ENCODE assay signal across 8 mouse cellular contexts in the genomic region with DNA sequence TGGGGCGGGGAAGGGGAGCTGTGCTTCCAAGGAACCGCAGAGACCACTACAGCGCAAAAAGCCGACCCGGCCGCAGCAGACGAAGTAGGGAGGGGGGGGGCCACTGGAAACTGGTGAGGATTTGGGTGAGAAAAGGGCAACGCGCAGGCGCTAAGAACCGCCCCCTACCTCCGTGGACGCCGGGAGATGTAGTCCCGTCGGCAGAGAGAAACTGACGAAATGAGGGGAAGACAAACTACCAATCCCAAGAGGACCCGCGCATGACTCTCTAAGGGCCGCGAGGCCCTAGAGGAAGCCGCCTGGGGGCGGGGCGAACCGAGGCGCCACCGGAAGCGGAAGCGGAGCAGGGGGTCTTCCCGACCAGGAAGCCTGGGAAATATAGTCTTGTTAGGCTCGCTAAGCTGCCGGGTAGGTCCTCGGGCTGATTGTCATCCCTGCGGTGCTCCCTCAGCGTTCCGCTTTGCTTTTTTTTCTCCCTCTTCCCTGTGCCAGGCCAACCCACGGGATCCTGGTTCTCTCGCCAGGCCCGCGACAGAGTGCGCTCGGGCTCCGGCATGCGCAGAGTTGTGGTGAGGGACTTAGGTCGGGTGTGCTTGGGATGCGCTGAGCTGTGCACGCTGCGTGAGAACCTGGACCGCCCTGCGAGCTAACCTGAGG. TPM values are rescaled to one million over a fixed set of nuclear protein-coding genes. Genes with fewer than 3 reads are reported as not detected.
DNase-seq lines count a peak whose midpoint lies in the region; ATAC-seq and TF ChIP-seq lines count a peak whose summit lies in the region.

A gene (plus strand): TSS at position 313 of the 657 bp plus-strand sequence.

- peaks cover 3% of the 10 kb centered on the region; the same call in 1 of the 2 replicates for H3K4me1 ChIP-seq in bone marrow, adult 2 months (ENCODE audit: control insufficient read depth, insufficient read depth, low read length)
- peaks cover 32% of the 10 kb centered on the region for H3K4me1 ChIP-seq in embryonic facial prominence, embryonic 15.5 days
- H3K4me1 ChIP-seq in limb, embryonic 14.5 days (ENCODE audit: control insufficient read depth, insufficient read depth, low read length) = peaks cover 12% of the 10 kb centered on the region
- no peaks in the 10 kb centered on the region for H3K4me1 ChIP-seq in midbrain, postnatal 0 days (ENCODE audit: insufficient read depth, low read length)

- H3K9me3 ChIP-seq in embryonic facial prominence, embryonic 15.5 days (replicated peaks) = no peaks in the 10 kb centered on the region
- no peaks in the 10 kb centered on the region for H3K9me3 ChIP-seq in limb, embryonic 14.5 days (ENCODE audit: control insufficient read depth, low read length)
- H3K9me3 ChIP-seq in midbrain, postnatal 0 days (ENCODE audit: low read length) = no peaks in the 10 kb centered on the region

- H3K36me3 ChIP-seq in embryonic facial prominence, embryonic 15.5 days = peaks cover 34% of the 10 kb centered on the region
- H3K36me3 ChIP-seq in limb, embryonic 14.5 days (ENCODE audit: control insufficient read depth, insufficient read depth, low read length) = peaks cover 41% of the 10 kb centered on the region
- H3K36me3 ChIP-seq in midbrain, postnatal 0 days (ENCODE audit: insufficient read depth, low read length) = peaks cover 25% of the 10 kb centered on the region

- peak within 1 kb of the TSS; percentile 91 for H3K4me3 ChIP-seq in bone marrow, adult 2 months (replicated peaks; ENCODE audit: control insufficient read depth, low read depth, low read length)
- H3K4me3 ChIP-seq in embryonic facial prominence, embryonic 15.5 days (replicated peaks) = peak within 1 kb of the TSS; percentile 96
- H3K4me3 ChIP-seq in limb, embryonic 14.5 days (replicated peaks; ENCODE audit: low read length) = peak within 1 kb of the TSS; percentile 98
- peak within 1 kb of the TSS; percentile 92 for H3K4me3 ChIP-seq in midbrain, postnatal 0 days (ENCODE audit: low read depth, low read length)

- H3K27me3 ChIP-seq in embryonic facial prominence, embryonic 15.5 days = no peaks in the 10 kb centered on the region
- no peaks in the 10 kb centered on the region for H3K27me3 ChIP-seq in limb, embryonic 14.5 days (ENCODE audit: control insufficient read depth, insufficient read depth, low read length)
- no peaks in the 10 kb centered on the region for H3K27me3 ChIP-seq in midbrain, postnatal 0 days (ENCODE audit: insufficient read depth, low read length)

- peak within 1 kb of the TSS; percentile 89 for H3K4me2 ChIP-seq in embryonic facial prominence, embryonic 15.5 days (replicated peaks)
- H3K4me2 ChIP-seq in limb, embryonic 14.5 days (replicated peaks; ENCODE audit: low read depth, low read length, severe bottlenecking) = peak within 1 kb of the TSS; percentile 74
- peak within 1 kb of the TSS; percentile 94 for H3K4me2 ChIP-seq in midbrain, postnatal 0 days (ENCODE audit: low read depth, low read length, poor library complexity, severe bottlenecking)

- TF ChIP-seq CTCF in bone marrow, adult 2 months (IDR thresholded peaks at IDR 0.05; ENCODE audit: control insufficient read depth, insufficient read depth, low read length) = no peak
- no peak for TF ChIP-seq CTCF in midbrain, postnatal 0 days (IDR thresholded peaks at IDR 0.05)

- under 1% methylated on average over 50 of the region's 50 CpGs for WGBS in bone marrow, adult 2 months
- WGBS in embryonic facial prominence, embryonic 15.5 days = under 1% methylated on average over 50 of the region's 50 CpGs
- WGBS in limb, embryonic 14.5 days = under 1% methylated on average over 49 of the region's 50 CpGs
- under 1% methylated on average over 50 of the region's 50 CpGs for WGBS in midbrain, postnatal 0 days

- DNase-seq in 416B (ENCODE audit: low read depth) = peak; percentile 99
- DNase-seq in heart, adult 8-10 months (ENCODE audit: low spot score) = peak; percentile 98
- peak; percentile 99 for DNase-seq in kidney, adult 9 months
- peak; percentile 100 for DNase-seq in limb, embryonic 14.5 days (ENCODE audit: low spot score)
- DNase-seq in midbrain, postnatal 0 days (ENCODE audit: low spot score) = peak; percentile 100
- DNase-seq in spleen, postnatal 14 days (ENCODE audit: low spot score in 2 of 2) = peak; percentile 91 to 94

- TF ChIP-seq POLR2A in bone marrow, adult 2 months (IDR thresholded peaks at IDR 0.05; ENCODE audit: borderline replicate concordance, control insufficient read depth, low read depth, low read length) = peak; percentile 66; the same call in 1 of the 2 replicates
- peak; percentile 68; the same call in 1 of the 2 replicates for TF ChIP-seq POLR2A in limb, embryonic 14.5 days (IDR thresholded peaks at IDR 0.05; ENCODE audit: borderline replicate concordance, extremely low read depth, insufficient read depth, insufficient read length)

- peak within 1 kb of the TSS; percentile 95 for H3K9ac ChIP-seq in embryonic facial prominence, embryonic 15.5 days
- H3K9ac ChIP-seq in limb, embryonic 14.5 days (ENCODE audit: low read depth, low read length, severe bottlenecking) = peak within 1 kb of the TSS; percentile 90
- H3K9ac ChIP-seq in midbrain, postnatal 0 days (replicated peaks; ENCODE audit: low read length, poor library complexity, severe bottlenecking) = peak within 1 kb of the TSS; percentile 89

- peak within 1 kb of the TSS; percentile 79 for H3K27ac ChIP-seq in bone marrow, adult 2 months (ENCODE audit: control insufficient read depth, insufficient read depth, low read depth, low read length, poor library complexity)
- peak within 1 kb of the TSS; percentile 84 for H3K27ac ChIP-seq in embryonic facial prominence, embryonic 15.5 days (replicated peaks)
- peak within 1 kb of the TSS; percentile 84 for H3K27ac ChIP-seq in limb, embryonic 14.5 days (replicated peaks; ENCODE audit: low read depth, low read length)
- H3K27ac ChIP-seq in midbrain, postnatal 0 days (ENCODE audit: low read depth, low read length) = peak within 1 kb of the TSS; percentile 92

- ATAC-seq in embryonic facial prominence, embryonic 15.5 days (ENCODE audit: insufficient number of reproducible peaks, low FRiP score, low TSS enrichment, low read depth) = peak; percentile 94
- peak; percentile 96 for ATAC-seq in limb, embryonic 14.5 days (ENCODE audit: low FRiP score, low read depth)
- peak; percentile 93 for ATAC-seq in midbrain, postnatal 0 days (ENCODE audit: low FRiP score)

RNA-seq across cellular contexts. Expression of the gene that starts here (rescaled TPM):
- 29.8 and 39.0 TPM in 2 replicates for polyA plus RNA-seq in bone marrow, adult 2 months (2011; ENCODE audit: insufficient read depth, insufficient read length, low replicate concordance, missing spikeins)
- polyA plus RNA-seq in embryonic facial prominence, embryonic 15.5 days (2015; fragmentation: Nextera tagmentation; extraction: Ambion mirVana) = 19.5 and 20.1 TPM in 2 replicates
- total RNA-seq in heart, adult 8-10 months (2022) = 10 to 100 TPM in 1 of 4 experiments, 1 to 10 TPM in 3; 6.6 to 10.2 (median 8.2) TPM
- 13.6 and 15.1 TPM in 2 replicates for polyA plus RNA-seq in limb, embryonic 14.5 days (2012; rRNA removed)
- 17.5 and 20.0 TPM in 2 replicates for polyA plus RNA-seq in limb, embryonic 14.5 days (2014; fragmentation: Nextera tagmentation; extraction: Ambion mirVana)
- 11.7 and 17.0 TPM in 2 replicates for total RNA-seq in midbrain, postnatal 0 days (2014; rRNA removed)
- polyA plus RNA-seq in midbrain, postnatal 0 days (2015; fragmentation: Nextera tagmentation; extraction: Ambion mirVana) = 20.2 and 21.0 TPM in 2 replicates

Comparison
In these comparisons a context has a peak if more than half of its experiments do, and no peak if none do; other contexts are left out.
1. Peak in every context shown above with its lines: DNase-seq, ATAC-seq, H3K4me3 ChIP-seq and H3K27ac ChIP-seq.